Mouse (Mus musculus) lung, postnatal 0 days (tissue): Measurements from ENCODE around the gene Lypd3.

Experiments used
- CTCF ChIP-seq: IDR thresholded peaks from 2 replicates; pipeline ENCODE4 v1.5.1; 2016; ENCODE audit warnings: antibody characterized with exemption, mild to moderate bottlenecking
- EP300 ChIP-seq: IDR thresholded peaks from 2 replicates; pipeline ENCODE4 v1.6.1; 2016; ENCODE audit warnings: antibody characterized with exemption, mild to moderate bottlenecking, control low read depth

- TF ChIP-seq CTCF (no peak), EP300 (no peak)
Measured at GRCm38 (mm10) chr7:24664301-24664700, 28.0 kb downstream of the Lypd3 start.
